Mouse (Mus musculus) adrenal gland, postnatal 10 days (tissue): Measurements from ENCODE around the gene Stt3b. TPM values are rescaled to one million over a fixed set of nuclear protein-coding genes. Genes with fewer than 3 reads are reported as not detected.
A peak's percentile ranks its signal among the peaks of the same experiment; 100 is the strongest.
"Not testable (repeated sequence)": the region's sequence is repeated elsewhere in the genome, so short reads cannot be mapped to it uniquely, and the experiment has no call there.

ENCODE experiments used
- DNase-seq: peaks from one replicate; pipeline ENCODE4 v3.0.0; 2021; ENCODE audit warnings: mixed read lengths
- total RNA-seq, 2 experiments: library from RNA; stranded (reverse); gene quantifications; 2 replicates each; pipeline ENCODE4 v1.2.3; 2021

Stt3b gene
- total RNA-seq, 2 experiments from 2014 or later = 113 to 118 TPM

DNA sequence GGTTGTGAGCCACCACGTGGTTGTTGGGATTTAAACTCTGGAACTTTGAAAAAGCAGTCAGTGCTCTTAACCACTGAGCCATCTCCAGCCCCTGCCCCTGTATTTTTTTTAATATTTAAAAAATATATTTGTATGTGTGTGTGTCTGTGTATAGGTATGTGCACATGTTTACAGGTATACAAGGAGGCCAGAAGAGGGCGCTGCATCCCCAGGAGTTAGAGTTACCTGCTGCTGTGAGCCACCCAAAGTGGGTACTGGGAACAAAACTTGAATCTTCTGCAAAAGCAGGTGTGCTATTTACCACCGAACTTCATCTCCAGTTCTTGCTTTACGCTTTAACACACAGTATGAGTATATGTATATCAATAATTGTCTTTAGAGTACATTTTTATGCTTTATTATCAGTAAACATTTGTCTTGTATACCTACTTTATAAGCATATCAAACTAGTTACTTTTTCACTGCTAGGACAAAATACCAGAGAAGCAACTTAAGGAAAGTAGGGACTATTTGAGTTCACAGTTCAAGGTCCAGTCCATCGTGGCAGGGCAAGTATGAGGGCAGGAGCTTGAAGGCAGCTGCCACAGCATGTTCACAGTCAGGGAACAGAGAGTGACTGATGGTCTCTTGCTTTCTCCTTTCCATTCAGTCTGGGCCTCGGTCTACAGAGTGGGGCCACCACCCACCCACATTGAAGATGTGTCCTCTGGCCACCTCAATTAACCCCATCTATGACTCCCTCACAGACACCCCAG is 8.6 kb upstream of the Stt3b start:
- DNase-seq = no peak

DNA sequence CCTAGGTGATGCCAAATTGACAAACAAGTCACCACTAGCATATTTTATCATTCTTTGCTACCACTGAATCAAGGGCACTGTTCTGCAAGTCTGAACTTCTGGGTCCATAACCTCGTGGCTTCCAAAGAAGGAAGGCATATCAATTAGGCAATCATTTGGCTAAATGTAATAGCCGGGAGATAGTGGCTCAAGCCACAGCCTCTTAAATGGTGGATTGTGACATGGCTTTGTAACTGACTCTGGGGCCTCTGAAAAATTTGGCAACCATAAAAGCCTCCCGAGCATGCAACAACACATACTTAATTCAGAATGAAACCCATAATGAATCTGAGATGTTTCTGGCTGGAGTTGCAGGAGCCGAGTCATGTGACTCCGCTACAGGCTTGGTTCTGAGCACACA is 6.8 kb upstream of the Stt3b start:
- no peak for DNase-seq

GRCm38 (mm10) chr9:115314556-115314955 is 4.3 kb upstream of the Stt3b start:
- no peak for DNase-seq

- DNase-seq = no peak
Observed at GRCm38 (mm10) chr9:115313830-115314229, 3.6 kb upstream of the Stt3b start.

DNA sequence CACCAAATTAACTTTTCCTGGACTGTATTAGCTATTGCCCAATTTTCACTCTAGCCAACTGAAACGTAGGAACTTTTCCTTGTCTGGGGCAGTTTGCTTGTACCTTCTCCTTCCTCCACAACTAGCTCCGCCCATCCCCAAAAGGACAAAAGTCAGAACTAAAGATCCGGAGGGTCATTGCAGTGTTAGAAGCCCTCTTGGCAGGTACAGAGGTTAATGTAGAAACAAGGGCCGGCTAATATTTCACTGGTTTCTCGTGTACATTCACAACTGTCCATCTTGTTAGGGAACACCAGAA is 951 bp upstream of the Stt3b start:
- peak; percentile 44 for DNase-seq

DNA sequence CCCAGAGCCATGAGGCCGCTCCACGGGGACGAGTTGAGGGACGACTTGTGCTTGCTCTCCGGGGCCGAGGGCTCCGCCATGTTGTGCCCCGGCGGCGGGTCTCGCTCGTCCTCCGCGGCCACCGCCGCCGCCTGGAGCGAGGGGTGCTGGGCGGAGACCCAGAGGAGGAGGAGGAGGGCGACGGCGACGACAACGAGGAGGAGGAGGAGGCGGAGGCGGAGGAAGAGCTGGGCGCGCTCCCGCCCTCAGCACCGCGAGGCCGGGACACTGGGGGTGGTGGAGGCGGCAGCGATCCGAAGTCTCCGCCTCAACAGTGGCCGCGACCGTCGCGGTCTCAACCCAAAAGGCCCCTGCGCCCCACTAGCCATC is 260 bp downstream of the Stt3b start:
- DNase-seq = peak; percentile 88

- DNase-seq = no peak
Observed at GRCm38 (mm10) chr9:115309381-115309971, 745 bp downstream of the Stt3b start.

DNA sequence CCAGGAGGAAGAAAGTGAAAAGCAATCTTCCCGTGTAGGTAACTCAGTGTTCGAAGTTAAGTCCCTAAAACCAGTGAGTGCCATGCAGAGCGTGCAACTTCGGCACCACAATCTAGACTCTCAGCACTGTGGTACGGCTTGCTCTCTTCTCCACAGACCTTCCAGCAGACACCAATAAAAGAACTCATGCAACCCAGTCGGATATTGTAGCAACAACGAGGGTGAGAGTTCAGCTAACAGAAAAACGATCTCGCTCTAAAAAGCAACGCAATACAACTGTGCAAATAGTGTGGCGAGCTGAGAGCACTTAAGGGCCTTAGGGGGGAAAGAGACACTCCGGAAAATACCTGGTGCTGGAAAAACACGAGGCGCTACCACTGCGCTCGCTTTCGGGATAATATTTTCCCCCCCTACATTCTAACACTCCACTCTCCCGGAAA is 1.3 kb downstream of the Stt3b start:
- peak; percentile 46 for DNase-seq

DNA sequence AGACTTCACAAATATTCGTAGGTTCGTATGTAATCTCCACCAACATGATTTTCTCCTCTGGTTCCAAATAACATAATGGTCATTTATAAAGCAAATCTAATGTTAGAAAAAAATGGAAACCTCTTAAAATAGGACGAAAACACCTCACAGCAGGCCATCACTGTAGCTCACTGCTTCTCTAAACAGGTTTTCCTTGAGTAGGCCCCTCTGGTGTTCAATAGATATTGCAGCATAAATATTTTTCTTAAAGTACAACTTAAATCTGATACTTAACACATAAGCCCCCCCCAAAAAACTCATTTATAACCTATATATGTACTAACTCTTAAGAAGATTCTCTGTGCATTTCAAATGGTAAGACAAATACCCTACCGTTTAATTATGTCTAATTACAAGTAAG is 1.8 kb downstream of the Stt3b start:
- no peak for DNase-seq

- no peak for DNase-seq
Observed at GRCm38 (mm10) chr9:115306202-115306601, 4.0 kb downstream of the Stt3b start.

DNA sequence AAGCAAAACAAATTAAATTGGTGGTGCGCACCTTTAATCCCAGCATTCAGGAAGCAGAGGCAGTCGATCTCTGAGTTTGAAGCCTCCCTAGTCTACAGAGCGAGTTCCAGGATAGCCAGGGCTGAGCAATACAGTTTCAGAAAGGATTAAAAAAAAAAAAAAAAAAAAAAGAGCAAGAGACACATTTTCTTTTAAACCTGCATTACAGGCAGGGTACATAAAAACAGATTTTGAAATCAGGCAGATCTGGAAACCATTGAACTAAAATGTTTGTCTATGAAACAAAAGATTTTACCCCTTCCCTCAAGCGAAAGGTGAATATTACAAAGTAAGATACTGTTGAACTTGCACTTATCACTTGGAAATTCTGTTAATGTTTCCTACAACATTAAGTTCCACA is 6.1 kb downstream of the Stt3b start:
- no peak for DNase-seq

- no peak for DNase-seq
Observed at GRCm38 (mm10) chr9:115301593-115301992, 8.6 kb downstream of the Stt3b start.

GRCm38 (mm10) chr9:115301002-115301579 is 9.1 kb downstream of the Stt3b start:
- DNase-seq = no peak

DNA sequence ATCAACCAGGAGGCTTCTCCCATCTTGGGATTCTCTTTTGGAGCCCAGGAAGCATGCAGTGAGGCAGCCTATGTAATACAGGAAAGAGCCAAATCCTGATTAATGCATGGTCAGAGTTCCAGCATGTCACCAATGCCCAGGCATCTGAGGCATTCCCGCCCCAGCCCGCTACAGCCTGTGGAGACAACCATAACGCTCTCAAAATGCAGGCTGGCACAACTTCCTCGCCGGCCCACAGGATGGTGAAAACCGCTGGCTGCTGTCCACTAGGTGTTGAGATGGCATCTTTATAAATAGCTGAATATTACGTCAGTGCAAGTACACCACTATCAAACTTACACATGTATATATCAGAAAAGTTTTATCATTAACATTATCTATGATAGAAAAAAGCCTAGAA is 13.5 kb downstream of the Stt3b start:
- DNase-seq = peak; percentile 28

DNA sequence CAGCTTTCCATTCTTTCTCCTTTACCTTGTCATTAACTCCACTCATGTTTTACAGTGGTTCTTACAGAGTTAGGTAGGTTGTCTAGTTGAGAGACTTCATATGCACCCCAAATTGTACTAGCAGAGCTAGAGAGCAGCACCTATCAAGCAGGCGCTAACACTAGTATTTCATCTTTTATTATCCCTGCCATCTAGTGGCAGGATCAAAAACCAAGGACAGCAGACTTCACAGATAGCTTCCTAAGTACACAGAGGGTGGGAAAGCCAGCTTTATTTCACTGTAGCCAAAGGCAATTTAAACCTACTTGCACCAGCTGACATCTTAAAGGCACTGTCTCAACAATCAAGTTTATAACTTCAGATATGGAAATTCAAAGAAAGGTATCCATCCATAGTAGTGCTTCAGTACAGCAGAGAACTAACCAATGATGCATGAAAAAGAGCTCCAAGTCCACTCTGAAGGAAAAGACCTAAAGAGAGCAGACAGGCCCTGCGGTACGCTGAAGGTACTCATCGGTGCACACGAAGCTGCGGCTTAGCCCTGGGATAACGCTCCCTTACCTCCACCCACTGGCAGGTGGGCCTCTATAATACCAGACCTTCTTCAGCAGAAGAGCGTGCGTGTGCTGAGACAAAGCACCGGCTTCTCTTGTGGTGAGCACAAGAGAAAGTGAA is 16.2 kb downstream of the Stt3b start:
- DNase-seq = no peak

GRCm38 (mm10) chr9:115287774-115288434 is 22.3 kb downstream of the Stt3b start:
- no peak for DNase-seq

- no peak for DNase-seq
Observed at GRCm38 (mm10) chr9:115284385-115284784, 25.8 kb downstream of the Stt3b start.

GRCm38 (mm10) chr9:115283403-115283802 is 26.8 kb downstream of the Stt3b start:
- no peak for DNase-seq

- DNase-seq = no peak
Observed at GRCm38 (mm10) chr9:115278641-115279040, 31.6 kb downstream of the Stt3b start.

GRCm38 (mm10) chr9:115274806-115275205 is 35.4 kb downstream of the Stt3b start:
- DNase-seq = no peak

DNA sequence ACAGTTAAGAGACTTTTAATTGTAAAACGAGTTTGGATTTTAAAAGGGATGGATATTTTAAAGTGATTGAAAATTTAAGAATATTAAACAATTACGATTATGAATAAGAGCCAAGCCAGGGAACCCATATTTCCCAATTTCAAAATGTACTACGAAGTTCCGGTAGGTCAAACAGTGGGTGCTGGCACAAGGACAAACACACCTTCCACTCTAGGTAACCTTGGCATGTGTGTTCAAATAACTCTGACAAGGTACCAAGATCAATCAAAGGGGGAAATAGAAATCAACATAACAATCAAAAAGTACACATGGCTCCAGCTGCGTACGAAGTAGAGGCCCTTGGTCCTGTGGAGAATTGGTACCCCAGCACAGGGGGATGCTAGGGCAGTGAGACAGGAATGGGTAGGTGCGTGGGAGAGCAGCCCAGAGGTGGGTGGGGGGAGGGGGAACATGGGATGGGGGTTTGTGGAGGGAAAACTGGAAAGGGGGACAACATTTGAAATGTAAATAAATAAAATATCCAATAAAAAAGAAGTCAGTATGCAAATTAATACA is 37.0 kb downstream of the Stt3b start:
- no peak for DNase-seq

GRCm38 (mm10) chr9:115272451-115272850 is 37.8 kb downstream of the Stt3b start:
- not testable (repeated sequence) for DNase-seq

DNA sequence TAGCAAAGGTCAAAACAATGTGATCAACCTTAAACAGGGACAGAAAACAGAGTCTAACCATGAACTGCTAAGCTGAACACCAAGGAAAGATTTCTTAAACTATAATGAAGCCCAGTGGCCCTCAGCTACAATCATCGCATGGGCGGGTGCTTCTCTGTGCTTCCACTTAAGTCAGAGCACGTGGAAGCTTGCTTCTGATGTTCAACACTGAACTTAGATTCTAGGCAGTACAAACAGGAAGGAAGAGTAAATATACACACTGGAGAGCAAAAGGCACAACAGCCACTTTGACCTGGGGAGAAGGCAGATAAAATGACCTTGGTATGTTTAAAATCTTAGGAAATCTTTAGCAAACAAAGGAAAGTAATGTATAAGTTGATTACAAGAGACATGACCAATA is 38.7 kb downstream of the Stt3b start:
- no peak for DNase-seq
